Mouse (Mus musculus): ENCODE results near the gene Susd4.

The Susd4 gene

GRCm38 (mm10) chr1:182863396-182863795 is 99.7 kb downstream of the Susd4 start:
- no peak for DNase-seq

GRCm38 (mm10) chr1:182867886-182868285 is 104.2 kb downstream of the Susd4 start:
- DNase-seq, result no peak

- DNase-seq, result peak; percentile 68
These were observed 104.9 kb downstream of the Susd4 start for GRCm38 (mm10) chr1:182868432-182869113.

GRCm38 (mm10) chr1:182869114-182869456 is 105.4 kb downstream of the Susd4 start:
- peak; percentile 58 for DNase-seq

GRCm38 (mm10) chr1:182878156-182878555 is 114.5 kb downstream of the Susd4 start:
- DNase-seq, result no peak

- no peak for DNase-seq
These were observed 115.1 kb downstream of the Susd4 start for GRCm38 (mm10) chr1:182878719-182879118.

GRCm38 (mm10) chr1:182881246-182881645 is 117.6 kb downstream of the Susd4 start:
- DNase-seq, result no peak

- DNase-seq, result no peak
These were observed 119.0 kb downstream of the Susd4 start for GRCm38 (mm10) chr1:182882611-182883010.

- peak; percentile 86 for DNase-seq
These were observed 132.0 kb downstream of the Susd4 start for GRCm38 (mm10) chr1:182895698-182896097.

GRCm38 (mm10) chr1:182897071-182897470 is 133.4 kb downstream of the Susd4 start:
- no peak for DNase-seq

GRCm38 (mm10) chr1:182897506-182898138 is 134.0 kb downstream of the Susd4 start:
- DNase-seq, result no peak

- no peak for DNase-seq
These were observed 138.4 kb downstream of the Susd4 start for GRCm38 (mm10) chr1:182902095-182902494.

GRCm38 (mm10) chr1:182902906-182903305 is 139.2 kb downstream of the Susd4 start:
- no peak for DNase-seq

GRCm38 (mm10) chr1:182905669-182906068 is 142.0 kb downstream of the Susd4 start:
- peak; percentile 26 for DNase-seq

GRCm38 (mm10) chr1:182908050-182909036 is 144.7 kb downstream of the Susd4 start:
- DNase-seq, result peak; percentile 97

GRCm38 (mm10) chr1:182909066-182909465 is 145.4 kb downstream of the Susd4 start:
- no peak for DNase-seq

GRCm38 (mm10) chr1:182909596-182909995 is 145.9 kb downstream of the Susd4 start:
- no peak for DNase-seq

- DNase-seq, result no peak
These were observed 148.9 kb downstream of the Susd4 start for GRCm38 (mm10) chr1:182912591-182912990.

- DNase-seq, result no peak
These were observed 150.7 kb downstream of the Susd4 start for GRCm38 (mm10) chr1:182914121-182914908.

- no peak for DNase-seq
These were observed 152.5 kb downstream of the Susd4 start for GRCm38 (mm10) chr1:182916166-182916565.

- DNase-seq, result no peak
These were observed 155.2 kb downstream of the Susd4 start for GRCm38 (mm10) chr1:182918718-182919346.

GRCm38 (mm10) chr1:182922824-182923223 is 159.2 kb downstream of the Susd4 start:
- no peak for DNase-seq

Measured in lung, postnatal 10 days (tissue).